Mouse (Mus musculus): Measurements from ENCODE around the gene Supt3.
A peak's percentile ranks its signal among the peaks of the same experiment; 100 is the strongest.

Supt3 gene

GRCm38 (mm10) chr17:44783143-44783542, 6.2 kb downstream of the Supt3 start:
- no peak for DNase-seq

DNA sequence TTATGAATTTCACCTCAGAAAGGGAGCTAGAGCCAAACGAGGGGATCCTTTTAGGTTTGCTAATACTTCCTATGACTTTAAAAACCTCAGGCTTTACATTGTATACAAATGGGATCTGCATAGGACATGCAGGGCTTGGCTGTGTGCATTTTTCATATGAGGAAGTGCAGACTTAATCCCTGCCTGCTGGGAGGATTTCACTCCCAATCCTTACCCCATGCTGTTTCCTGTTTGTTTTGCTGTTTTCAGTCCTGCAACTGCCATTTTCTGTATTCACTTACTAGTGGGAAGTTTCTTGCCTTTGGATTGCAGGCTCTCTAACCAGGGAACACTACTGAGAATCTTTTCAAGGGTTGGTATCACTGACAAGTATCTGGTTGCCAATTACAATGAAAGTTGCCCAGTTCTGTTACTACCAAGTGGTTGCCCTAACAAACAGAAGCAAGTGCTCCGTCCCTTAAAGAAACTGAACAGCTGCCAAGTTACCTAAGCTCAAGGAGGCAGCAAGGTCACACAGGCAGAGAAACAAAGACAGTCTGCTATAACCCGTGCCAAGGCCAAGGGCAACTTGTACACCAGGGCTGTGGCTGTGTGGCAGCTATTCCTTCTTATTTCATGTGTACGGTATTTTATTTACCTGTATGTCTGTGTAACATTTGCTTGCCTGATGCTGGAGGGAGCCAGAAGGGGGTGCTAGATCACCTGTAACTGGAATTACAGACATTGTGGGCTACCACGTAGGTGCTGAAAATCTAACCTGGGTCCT, 12.2 kb downstream of the Supt3 start:
- peak; percentile 46 for DNase-seq

- no peak for DNase-seq
Observed at GRCm38 (mm10) chr17:44792218-44792917, 15.4 kb downstream of the Supt3 start.

DNA sequence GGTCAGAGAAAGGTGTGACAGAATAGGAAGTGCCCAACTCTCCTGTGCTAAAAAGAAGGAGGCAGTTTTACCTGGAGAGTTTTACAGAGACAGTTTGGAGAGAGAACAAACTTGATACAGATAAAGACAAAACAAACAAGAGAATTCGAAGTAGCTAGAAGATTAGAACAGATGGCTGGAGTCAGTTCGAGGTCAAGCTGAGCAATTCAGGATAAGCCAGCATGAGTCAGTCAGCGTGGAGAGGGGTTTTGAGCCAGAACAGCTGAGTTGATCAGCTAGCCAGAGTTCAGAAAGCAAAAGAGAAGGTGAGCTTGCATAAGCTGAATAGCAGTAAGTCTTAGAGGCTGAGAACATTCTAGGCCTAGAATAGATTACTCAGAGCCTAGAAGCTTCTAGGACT, 20.4 kb downstream of the Supt3 start:
- no peak for DNase-seq

- no peak for DNase-seq
Observed at GRCm38 (mm10) chr17:44807031-44807430, 30.1 kb downstream of the Supt3 start.

- no peak for DNase-seq
Observed at GRCm38 (mm10) chr17:44814508-44815175, 37.7 kb downstream of the Supt3 start, which contains the start of gene Runx2. TSS of gene Runx2 (minus strand) at chr17:44814797.

DNA sequence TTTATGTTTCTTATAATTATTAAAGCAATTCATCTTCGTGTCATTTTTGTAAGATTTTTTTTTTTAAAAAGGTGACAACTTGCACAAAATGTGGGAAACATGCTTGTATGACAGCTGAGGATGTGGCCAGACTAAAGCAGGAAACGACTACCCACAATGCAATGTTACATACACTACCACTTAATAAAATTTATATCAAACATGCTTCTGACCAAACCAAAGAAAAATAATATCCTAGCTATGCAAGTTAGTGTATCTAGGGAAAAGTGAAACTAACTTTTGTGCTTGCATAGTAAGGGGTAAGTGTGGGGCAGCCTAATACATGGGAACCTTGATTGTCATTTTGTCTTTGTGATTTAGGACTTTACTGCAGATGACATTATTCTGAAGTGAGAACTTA, 41.9 kb downstream of the Supt3 start:
- DNase-seq: no peak

DNA sequence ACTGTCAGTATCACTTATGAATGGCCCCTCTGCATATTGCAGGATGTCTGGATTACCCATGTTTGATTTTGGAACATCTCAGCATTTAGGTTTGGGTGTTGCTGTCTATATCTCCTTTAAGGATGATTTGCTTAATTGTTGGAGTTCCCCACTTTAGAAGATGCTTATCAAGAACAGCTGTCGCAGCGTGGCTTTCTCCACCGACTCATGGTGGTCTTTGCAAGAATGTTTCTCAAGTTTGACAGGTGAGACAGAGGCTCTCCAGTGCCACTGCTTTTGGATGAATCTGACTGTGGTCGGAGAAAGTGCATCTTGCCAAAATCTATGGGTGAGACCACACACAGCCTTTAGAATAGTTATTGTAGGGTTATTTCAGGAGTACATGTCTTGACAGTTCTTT, 42.9 kb downstream of the Supt3 start:
- DNase-seq: no peak

- no peak for DNase-seq
Observed at GRCm38 (mm10) chr17:44821940-44822339, 45.0 kb downstream of the Supt3 start.

- DNase-seq: no peak
Observed at GRCm38 (mm10) chr17:44827124-44827523, 50.2 kb downstream of the Supt3 start.

- no peak for DNase-seq
Observed at GRCm38 (mm10) chr17:44827964-44828363, 51.0 kb downstream of the Supt3 start.

DNA sequence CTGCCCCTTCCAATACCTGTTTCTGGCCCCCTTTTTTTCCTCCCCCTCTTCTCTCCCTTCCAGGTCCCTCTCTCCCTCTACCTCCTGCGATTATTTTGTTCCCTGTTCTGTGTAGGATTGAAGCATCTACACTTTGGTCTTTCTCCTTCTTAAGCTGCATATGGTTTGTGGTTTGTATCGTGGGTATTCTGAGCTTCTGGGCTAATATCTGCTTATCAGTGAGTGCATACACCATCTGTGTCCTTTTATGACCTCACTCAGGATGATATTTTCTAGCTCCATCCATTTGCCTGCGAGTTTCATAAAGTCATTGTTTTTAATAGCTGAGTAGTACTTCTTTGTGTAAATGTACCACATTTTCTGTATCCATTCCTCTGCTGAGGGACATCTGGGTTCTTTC, 52.6 kb downstream of the Supt3 start:
- DNase-seq: no peak

DNA sequence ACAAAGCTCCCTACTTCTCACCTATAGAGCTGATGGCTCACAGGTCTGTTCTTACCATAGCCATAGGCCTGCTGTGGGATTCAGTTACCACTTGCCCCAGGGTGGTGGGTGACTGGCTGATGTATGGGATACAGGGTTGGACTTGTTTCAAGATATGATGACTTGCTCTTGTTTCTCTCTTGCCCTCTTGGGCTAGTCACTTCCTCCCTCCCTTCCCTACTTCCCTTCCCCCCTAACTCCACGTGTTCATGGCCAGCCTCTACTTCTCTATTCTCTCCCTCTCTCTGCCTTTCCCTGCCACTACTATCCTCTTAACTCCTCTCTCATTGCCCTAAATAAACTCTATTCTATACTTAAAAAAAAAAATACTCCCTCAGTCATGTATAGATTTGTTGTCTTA, 54.2 kb downstream of the Supt3 start:
- DNase-seq: no peak

GRCm38 (mm10) chr17:44842184-44842583, 65.2 kb downstream of the Supt3 start:
- DNase-seq: no peak

DNA sequence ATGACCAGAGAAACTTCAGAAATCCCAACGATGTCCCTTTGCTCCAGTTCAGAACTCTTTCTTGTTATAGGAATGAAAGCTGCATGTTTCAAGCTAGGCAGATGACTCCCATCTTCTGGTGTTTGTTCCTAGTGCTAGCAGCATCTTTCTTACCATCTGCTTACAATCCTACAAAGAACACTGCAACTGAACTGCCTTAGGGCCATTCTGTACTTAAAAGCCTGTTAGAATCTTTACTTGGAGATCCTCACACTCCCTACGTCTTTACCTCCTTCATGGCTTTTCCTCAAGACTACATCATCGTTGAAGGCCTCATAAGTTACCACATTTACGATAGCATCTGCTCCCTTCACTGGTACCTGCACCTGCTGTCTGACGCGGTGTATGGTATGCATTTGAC, 86.2 kb downstream of the Supt3 start:
- DNase-seq: no peak

DNA sequence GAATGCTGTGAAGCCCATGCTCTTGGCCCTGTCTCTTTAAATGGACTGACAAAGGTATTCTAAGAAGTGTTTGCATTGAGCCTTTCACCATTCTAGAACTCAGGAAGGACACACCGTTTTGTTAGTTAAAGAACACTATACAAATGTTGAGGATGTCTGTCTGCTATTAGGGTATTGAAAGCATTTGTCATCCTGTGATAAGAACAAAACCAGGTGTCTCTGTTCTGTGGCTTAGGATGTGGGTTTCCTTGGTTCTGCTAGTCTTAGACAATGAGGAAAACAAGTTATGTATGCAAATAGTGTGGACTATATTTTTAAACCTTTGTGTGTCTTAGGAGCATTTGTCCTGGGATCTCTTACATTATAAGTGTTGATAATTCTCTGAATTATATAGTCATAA, 116.6 kb downstream of the Supt3 start:
- no peak for DNase-seq

DNA sequence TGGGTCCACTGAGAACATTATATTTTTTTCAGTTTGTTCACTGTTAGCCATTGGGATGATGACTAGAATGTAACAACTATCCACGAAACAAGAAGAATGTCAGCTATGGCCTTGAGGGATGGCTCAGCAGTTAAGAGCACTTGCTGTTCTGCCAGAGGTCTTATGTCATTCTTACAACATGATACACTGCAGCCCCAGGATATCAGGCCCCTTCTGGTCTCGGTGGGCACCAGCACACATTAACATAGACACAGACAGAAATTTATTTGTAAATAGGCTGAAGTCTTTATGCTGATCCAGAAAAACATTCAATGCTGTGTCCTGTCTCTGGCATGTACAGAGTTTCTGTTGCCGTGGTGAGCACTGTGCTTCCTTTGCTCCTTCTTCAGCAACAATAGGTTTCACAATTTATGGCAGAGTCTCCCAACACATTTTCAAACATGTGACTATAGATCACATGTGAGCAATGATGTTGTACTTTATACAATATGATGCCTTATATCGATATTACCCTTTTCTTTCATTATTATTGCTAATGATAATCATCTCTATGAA, 166.7 kb downstream of the Supt3 start:
- DNase-seq: no peak

GRCm38 (mm10) chr17:44945333-44945732, 168.4 kb downstream of the Supt3 start:
- DNase-seq: no peak

DNA sequence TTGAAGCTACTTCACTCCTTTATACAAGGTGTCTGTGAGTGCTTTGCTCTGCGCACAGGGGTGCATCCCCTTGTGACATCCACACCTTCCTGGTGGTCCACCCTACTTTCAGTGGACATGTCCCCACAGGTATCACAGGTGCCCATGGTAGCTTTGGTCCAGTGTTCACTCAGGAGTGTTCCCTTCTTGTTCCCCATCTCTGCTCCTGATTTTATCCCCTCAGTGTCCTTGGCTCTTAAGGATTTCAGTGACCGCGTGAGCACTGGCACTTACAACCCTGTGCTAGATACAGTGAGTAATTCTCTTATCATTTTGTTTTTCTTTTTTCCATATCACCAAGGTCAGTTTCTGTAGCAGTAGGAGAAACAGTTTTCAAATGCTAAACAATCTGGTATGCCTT, 171.4 kb downstream of the Supt3 start:
- no peak for DNase-seq

DNA sequence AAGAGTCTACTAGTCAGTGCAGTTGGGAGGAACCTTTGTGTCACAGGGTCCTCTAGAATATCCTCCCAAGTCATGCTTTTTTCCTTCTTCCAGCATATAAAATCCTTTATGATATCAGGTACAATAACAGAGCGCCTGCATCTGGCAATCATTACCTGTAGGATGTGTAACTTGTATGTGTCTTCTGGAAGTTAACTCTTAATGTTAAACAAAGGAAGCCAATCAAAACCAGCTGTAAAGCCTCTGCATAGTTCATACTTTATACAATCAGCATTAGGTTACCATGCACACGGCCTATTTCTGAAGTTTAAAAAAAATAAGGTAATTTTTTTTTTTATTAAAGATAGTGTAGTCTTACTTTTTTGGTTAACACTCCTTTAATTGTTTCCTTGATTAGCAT, 179.7 kb downstream of the Supt3 start:
- DNase-seq: no peak

DNA sequence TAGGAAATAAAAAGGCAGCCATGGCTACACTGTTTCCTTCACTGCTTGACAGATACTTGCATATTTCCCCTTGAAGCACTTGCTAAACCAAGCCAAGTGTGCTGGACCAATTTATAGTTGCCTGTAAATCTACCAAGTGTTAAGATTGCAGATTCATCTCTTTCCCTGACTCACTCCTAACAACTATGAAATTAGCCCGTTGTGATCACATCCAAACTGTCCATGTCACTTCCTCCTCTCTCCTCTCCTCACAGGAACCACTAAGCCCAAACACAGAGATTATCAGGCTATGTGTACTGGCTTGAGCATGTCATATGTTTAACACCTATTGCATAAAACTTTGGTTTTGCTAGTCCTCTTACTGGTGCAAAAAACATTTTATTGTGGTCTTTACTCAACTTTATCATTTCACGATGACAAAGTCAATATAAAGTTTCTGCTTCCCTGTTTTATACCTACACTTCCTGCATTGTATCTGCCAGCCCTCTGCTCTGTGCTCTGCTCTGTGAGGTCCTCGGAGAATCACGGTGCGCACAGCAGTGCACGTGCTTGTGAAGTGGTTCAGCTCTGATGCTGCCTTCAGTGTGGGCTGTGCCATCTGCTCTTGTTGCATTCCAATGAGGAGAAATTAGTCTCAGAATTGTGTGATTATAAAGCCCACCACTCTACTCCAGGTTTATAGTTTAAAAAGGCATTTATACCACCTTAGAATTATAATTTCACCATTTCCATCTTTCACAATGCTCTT, 186.3 kb downstream of the Supt3 start:
- no peak for DNase-seq

DNA sequence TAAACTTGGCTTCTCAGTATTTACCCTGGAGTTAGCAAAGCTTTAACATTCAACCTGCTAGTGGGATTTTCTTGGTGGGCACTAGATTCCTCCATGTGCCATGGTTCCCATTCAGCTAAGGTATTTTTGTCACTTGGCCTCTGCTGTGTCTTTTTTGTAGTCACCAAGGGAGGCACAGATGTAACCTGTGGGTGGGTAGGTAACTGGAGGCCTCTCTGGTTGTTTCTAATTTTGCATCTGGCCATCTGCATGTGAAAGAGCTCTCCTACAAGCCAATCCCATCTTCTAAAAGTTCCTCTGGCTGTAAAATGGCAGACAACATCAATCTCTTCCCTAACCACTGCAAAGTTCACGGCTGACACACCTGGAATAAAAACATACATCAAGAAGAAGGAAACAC, 190.2 kb downstream of the Supt3 start:
- no peak for DNase-seq

DNA sequence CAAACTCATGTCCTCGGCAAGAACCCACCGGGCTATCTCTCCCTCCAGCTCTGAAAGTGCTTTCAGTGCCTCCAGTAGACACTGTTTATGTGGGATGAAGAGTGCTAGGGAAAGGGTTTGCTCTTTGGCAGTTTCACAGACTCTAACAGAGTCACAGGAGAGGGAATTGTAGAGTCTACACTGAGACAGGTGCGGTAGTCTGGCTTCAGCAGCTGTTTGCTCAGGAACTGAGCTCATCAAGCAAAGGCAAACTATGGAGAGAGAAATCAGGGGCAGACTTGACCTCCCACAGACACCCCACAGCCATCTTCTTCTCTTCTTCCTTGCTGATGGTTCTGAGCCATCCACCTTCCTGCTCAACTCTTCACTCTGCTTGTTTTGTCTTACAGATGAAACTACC, 193.3 kb downstream of the Supt3 start:
- no peak for DNase-seq
